ENCODE assay signal across 7 mouse cellular contexts in genomic region chr5:137189326-137189725, GRCm38 (mm10). TPM values are rescaled to one million over a fixed set of nuclear protein-coding genes. Genes with fewer than 3 reads are reported as not detected.
DNase-seq lines count a peak whose midpoint lies in the region; ATAC-seq and TF ChIP-seq lines count a peak whose summit lies in the region.

No protein-coding gene starts in this region.

- H3K36me3 ChIP-seq in liver, postnatal 0 days (replicated peaks; ENCODE audit: insufficient read depth, low read length) = no peaks in the 10 kb centered on the region

- no peaks in the 10 kb centered on the region for H3K9me3 ChIP-seq in liver, postnatal 0 days (ENCODE audit: low read length)

- peak; percentile 49 to 79 for ATAC-seq in hematopoietic stem cell, adult 5-6 weeks (replicated peaks in 1 of 2; ENCODE audit: insufficient read depth in 1 of 2, low FRiP score in 2 of 2, low TSS enrichment in 1 of 2, low read depth in 1 of 2, poor library complexity in 2 of 2, severe bottlenecking in 2 of 2)
- ATAC-seq in liver, postnatal 0 days = peak; percentile 21; the same call in 1 of the 2 replicates

- DNase-seq in right cerebral cortex, adult 2 months (ENCODE audit: low spot score in 2 of 2) = peak; percentile 7 to 17
- no peak for DNase-seq in right cerebral cortex, postnatal 14 days
- peak; percentile 43 for DNase-seq in embryo, embryonic 9.5 days (ENCODE audit: extremely low spot score)
- peak; percentile 40 for DNase-seq in liver, postnatal 0 days
- peak; percentile 19 to 57 for DNase-seq in spleen, postnatal 10 days (ENCODE audit: low spot score in 2 of 2)
- DNase-seq in layer of hippocampus, adult 11-12 months (ENCODE audit: low spot score) = no peak

- H3K4me3 ChIP-seq in liver, postnatal 0 days (ENCODE audit: low read depth, low read length) = peak overlapping the region; percentile 48

- H3K9ac ChIP-seq in liver, postnatal 0 days (replicated peaks) = peak overlapping the region; percentile 55; the same call in 1 of the 2 replicates

- peaks cover 4% of the 10 kb centered on the region; the same call in 1 of the 2 replicates for H3K4me1 ChIP-seq in liver, postnatal 0 days (ENCODE audit: insufficient read depth)

- no peak for TF ChIP-seq EP300 in liver, postnatal 0 days (IDR thresholded peaks at IDR 0.05; ENCODE audit: low read depth)

- 1% methylated on average over 19 of the region's 34 CpGs for WGBS in liver, postnatal 0 days (ENCODE audit: insufficient replicate concordance)

- peak overlapping the region; percentile 52; the same call in 1 of the 2 replicates for H3K27ac ChIP-seq in liver, postnatal 0 days (ENCODE audit: low read depth)

- TF ChIP-seq CTCF in liver, postnatal 0 days (IDR thresholded peaks at IDR 0.05; ENCODE audit: low read depth) = no peak

- H3K4me2 ChIP-seq in liver, postnatal 0 days (ENCODE audit: low read depth, low read length) = peak overlapping the region; percentile 77

- 0 out of 2 replicates have a peak, but pooled peaks cover 4% of the 10 kb centered on the region for H3K27me3 ChIP-seq in liver, postnatal 0 days (ENCODE audit: insufficient read depth, low read length)

RNA-seq across cellular contexts. Expression of gene Muc3a, which starts 22.9 kb away (rescaled TPM):
- 1.6 TPM in 1 of 2 replicates, not detected in the other for total RNA-seq in hematopoietic stem cell, adult 5-6 weeks (2017)
- 0.07 and 0.09 TPM in 2 replicates for polyA plus RNA-seq in liver, postnatal 0 days (2015; fragmentation: Nextera tagmentation; extraction: Ambion mirVana)

RNA-seq across cellular contexts. Expression of gene Muc3, which starts 40.2 kb away (rescaled TPM):
- 0.89 TPM in 1 of 2 replicates, not detected in the other for total RNA-seq in hematopoietic stem cell, adult 5-6 weeks (2017)
- not detected in 2 replicates for polyA plus RNA-seq in liver, postnatal 0 days (2015; fragmentation: Nextera tagmentation; extraction: Ambion mirVana)

Comparison
In these comparisons a context has a peak if more than half of its experiments do, and no peak if none do; other contexts are left out.
1. DNase-seq: peak in right cerebral cortex, adult 2 months (2 of 2), embryo, embryonic 9.5 days (single experiment), liver, postnatal 0 days (single experiment) and spleen, postnatal 10 days (2 of 2); none in right cerebral cortex, postnatal 14 days (single experiment) and layer of hippocampus, adult 11-12 months (single experiment).